Mouse (Mus musculus): ENCODE data around the gene Scaf1.
"Not testable (repeated sequence)": the region's sequence is repeated elsewhere in the genome, so short reads cannot be mapped to it uniquely, and the experiment has no call there.

Gene Scaf1

DNA sequence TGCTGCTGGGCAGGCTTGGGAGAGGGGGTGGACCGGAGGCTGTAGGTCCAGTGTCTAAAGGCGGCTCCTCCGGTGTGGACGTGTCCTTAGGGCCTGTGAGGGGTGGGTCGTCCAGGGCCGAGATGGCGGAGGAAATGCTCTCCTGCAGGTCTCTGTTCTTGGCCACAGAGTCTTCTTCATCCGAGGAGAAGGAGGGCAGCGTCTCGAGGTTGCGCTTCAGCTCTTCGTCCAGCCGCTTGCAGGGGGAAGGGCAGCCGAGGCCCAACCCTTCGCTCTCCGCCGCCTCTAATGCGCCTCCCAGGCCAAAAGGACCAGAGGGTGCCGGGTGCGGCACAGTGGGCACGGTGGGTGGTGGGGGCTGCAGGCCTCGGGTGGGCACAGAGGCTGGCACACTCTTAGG is 29.6 kb upstream of the Scaf1 start:
- no peak for DNase-seq (ENCODE audit: extremely low spot score)

DNA sequence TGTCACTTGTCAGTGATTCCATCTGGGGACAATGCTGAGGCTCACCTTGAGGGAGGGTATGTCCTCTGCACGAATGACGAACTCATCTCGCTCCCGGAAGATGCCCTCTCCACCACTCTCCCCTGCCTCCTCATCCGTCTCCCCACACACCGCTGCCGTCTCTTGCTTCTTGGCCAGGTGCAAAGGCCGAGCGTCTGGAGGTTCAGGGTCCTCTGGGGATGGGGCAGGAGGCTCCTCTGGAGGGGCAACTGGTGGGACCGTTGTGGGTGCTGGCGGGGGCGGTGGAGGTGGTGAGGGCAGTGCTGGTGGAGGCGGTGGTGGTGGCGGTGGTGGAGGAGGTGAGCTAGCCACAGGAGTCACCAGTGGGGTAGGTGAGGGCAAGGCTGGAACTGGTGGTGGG is 27.1 kb upstream of the Scaf1 start:
- DNase-seq (ENCODE audit: extremely low spot score): no peak

DNA sequence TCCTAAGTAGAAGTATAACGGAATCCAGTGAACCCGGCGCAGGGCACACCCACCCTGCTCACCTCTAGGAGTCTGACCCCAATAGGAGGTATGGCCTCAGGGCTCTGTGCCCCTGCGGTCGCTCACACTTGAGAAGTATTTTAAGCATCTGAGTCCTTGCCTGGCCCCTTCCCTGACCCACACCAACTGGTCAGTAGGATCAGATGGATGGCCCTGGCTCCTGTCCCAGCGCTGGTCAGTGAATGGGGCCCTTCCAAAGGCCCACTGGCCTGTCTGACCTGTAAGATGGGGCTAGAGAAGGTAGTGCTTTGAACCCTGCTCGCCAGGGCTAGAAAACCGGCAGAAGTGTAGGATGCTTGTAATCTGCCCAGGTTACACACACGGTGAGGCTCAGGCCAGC is 24.7 kb upstream of the Scaf1 start:
- DNase-seq (ENCODE audit: extremely low spot score): no peak

DNA sequence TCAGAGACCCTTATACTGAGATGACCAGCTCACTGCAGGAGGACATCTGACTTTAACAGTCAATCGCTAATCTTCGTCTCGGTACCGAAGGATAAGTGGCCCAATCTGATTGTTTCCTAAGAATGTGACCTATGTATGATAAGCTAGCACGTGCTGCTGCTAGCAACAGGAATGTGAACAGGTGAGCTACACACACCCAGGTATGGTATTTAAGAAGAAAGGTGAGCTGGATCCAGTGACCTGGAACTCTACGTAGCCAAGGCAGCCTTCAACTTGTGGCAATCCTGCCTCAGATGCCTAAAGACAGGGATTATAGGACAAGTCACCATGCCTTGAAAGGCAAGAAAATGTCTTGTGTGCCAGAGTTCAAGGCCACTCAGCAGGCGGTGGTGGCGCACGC is 22.2 kb upstream of the Scaf1 start:
- DNase-seq (ENCODE audit: extremely low spot score): no peak

DNA sequence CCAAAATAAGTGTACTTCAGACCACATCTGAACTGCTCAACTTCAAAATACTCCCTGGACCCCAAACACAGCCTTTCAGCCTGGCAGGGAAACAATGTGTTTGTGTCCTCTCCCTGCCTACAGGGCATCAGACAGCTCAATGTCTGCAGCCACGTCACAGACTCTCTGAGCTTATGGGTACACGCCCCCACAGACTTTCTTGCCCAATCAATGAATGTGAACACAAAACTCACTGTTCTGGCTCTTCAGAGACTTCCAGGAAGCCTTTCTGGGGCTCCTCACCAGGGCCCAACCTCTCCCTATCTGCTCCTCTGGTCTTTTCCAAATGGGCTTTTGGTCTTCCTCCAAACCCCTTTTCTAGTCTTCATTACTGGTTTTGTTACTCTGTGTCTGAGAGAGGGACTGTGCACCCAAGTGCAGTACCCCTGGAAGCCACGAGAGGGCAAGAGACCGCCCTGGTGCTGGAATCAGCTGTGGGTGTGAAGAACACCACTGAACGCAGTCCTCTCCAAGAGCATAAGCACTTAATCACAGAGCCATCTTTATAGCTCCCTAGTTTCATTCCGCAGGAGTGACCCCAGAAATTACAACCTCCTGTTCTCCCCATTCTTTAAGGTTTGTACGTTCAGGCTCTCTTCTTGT is 21.7 kb upstream of the Scaf1 start:
- peak; percentile 59 for DNase-seq (ENCODE audit: extremely low spot score)

DNA sequence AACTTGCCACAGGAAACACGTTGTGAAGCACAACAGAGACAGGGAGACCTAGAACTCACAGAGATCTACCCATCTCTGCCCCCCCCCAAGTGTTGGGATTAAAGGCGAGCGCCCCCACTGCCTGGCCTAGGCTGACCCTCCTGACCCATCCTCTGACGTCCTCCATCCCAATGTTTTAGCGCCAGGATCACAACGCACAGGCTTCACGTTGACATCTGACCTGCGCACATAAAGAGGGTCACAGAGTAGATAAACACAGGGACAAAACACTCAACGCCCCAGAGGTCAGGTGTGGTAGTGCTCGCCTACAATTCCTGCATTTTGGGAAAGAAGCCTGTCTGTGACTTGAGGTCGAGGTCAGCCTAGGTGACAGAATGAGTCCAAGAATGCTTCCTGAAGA is 20.5 kb upstream of the Scaf1 start:
- no peak for DNase-seq (ENCODE audit: extremely low spot score)

DNA sequence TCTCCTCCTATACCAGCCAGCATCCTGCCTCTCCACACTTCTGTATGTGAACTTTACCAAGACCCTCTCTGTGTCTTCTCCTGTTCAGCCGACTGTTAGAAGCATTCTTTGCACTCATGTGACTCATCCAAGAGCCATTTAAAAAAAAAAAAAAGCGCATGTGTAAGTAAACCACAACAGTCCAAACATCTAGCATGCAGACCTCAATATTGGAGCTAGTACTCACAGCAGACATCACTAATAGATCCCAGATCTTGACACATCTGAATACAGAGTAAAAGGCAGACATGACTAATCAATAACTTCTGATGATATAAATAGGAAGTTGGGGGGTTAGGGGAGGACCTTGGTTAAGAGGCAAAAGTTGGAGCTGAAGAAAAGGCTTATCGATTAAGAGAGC is 19.5 kb upstream of the Scaf1 start:
- no peak for DNase-seq (ENCODE audit: extremely low spot score)

DNA sequence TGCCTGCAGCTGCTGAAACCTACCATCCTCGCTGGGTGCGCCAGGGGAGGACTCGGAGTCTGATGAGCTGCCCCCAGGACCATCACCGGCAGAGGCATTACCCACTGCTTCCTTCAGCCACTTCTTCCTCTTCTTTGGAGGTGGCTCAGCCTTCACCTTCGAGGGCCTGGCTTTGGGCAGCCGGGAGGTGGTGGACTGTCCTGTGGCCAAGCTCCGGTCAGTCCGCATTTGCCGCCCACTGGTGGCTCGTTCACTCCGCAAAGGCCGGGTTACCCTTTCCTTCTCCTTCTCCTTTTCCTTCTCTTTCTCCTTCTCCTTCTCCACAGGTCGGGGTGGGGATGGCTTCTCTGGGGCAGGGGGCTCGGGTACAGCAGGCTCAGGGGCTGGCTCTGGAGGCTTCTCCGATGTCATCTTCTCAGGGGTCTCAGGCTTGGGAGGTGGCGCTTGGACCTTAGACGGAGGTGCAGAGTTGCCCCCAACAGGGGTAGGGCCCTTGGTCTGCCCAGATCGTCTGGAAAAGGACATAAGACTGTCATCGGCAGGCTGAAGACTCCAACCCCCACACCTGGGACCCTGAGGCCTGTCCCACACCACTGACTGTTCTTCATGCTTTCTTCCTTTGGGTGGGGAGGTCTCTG is 17.7 kb upstream of the Scaf1 start:
- DNase-seq (ENCODE audit: extremely low spot score): no peak

DNA sequence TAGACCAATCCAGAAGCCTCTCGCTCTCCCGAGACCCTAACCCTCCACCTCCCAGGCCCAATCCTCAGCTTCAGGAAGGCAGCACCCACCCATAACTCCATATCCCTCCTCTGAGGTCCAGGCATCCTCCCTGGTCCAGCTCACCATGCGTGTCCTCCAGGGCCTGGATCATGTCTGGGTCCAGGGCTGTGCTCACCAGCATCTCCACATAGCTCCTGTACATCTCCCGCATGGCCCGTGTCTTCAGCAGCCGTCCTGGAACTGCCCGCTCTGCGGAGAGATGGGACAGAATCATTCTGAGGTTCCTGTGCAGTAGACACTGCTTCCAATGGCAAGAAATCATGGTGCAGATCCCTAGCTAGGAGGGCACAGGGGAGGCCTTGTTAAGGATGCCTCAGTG is 14.7 kb upstream of the Scaf1 start:
- no peak for DNase-seq (ENCODE audit: extremely low spot score)

DNA sequence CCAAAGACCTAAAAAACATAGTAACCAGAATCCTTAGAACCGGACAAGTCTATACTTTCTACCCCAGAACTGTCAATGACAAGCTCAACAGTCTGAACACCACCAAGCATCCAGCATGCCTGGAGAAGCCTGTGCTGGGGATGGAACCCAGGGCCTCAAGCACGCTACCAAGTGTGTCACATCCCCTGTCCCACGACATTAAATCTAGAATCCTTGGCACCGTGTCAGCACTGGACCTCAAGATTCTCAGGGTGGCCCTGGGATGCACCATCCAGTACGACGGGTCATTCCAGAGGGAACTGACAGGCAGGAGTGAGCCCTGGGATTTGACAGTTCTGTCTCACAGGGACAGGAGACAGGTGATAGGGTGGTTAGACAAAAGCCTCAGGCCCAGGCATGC is 13.8 kb upstream of the Scaf1 start:
- no peak for DNase-seq (ENCODE audit: extremely low spot score)

DNA sequence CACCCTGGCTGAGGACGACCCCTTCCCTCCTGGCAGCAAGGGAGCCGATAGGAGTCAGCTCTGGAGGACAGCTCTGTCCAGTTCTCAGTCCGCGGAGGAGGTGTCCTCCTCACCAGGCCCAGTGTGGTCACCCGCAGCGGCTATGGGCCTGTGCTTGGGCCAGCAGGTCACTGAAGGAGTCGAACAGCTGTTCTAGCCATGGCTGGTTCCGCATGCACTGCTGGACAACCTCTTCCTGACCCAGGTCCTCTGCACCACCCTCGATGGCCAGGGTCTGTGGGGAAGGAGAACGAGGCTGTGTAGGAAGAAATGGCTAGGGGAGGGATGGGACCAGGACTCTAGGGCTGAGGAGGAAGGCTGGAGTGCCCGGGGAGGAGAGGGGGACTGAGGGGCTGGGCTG is 12.2 kb upstream of the Scaf1 start:
- DNase-seq (ENCODE audit: extremely low spot score): no peak

DNA sequence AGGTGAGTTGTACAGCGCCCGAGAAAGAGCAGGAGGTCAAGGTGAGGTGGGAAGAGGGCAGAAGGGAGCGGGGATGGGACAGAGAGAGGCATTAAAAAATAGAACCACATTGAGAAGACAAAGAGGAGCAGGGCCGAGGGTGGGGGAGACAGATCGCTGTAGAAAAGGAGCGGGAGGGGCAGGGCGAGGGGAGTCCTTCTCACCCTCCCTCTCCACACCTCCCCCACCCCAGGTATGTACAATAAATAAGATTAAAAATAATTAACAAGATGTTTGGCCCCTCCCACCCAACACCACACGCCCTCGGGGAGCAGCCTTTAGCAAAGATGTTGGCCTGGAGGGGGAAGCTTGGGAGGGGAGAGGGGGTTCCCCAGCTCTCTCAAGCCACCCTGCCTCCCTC is 11.6 kb upstream of the Scaf1 start:
- DNase-seq (ENCODE audit: extremely low spot score): no peak

DNA sequence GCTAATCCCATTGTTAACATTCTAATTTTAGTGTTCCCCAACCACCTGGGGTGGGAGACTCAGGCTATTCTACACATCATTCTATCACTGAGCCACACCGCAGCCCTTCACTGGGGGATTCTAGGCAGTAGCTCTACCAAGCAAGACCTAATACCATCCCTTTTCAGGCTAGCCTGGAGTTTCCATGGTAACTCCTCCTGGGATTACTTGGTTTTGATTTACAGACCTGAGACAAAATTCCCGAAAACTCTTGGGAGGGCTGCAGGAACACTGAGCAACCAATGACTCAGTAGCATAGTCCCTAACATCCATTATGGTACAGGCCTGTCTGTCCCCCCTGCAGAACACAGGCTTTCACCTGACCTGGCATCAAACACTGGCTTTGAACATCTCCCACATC is 10.1 kb upstream of the Scaf1 start:
- DNase-seq (ENCODE audit: extremely low spot score): no peak

DNA sequence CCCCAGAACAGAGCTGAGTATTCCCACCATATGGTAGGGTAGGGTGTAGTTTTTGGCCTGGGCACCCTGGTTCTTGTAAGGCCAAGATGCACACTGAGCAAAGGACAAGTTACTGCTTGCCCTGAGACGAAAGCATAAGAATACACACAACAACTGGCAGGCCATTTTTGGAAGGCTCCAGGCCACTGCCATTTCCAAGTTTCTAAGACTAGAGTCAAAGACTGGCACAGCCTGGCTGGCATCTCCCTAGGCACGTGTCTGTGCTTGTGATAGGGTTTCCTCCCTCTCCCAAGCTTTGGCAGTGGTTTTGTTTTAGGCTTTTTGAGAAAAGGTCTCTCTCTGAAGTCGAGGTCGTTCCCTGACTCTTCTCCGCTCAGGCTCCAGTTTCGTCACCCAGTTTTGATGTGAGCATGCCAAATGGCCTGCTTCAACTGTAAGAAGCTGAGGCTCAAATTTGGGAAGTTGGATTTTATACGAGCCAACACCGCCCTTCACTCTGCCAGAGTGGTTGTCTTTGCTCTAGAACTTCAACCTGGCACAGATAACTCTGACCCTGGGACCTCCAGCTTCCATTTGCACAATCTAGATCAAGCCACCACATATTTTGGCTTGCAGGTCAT is 9.5 kb upstream of the Scaf1 start:
- DNase-seq (ENCODE audit: extremely low spot score): no peak

DNA sequence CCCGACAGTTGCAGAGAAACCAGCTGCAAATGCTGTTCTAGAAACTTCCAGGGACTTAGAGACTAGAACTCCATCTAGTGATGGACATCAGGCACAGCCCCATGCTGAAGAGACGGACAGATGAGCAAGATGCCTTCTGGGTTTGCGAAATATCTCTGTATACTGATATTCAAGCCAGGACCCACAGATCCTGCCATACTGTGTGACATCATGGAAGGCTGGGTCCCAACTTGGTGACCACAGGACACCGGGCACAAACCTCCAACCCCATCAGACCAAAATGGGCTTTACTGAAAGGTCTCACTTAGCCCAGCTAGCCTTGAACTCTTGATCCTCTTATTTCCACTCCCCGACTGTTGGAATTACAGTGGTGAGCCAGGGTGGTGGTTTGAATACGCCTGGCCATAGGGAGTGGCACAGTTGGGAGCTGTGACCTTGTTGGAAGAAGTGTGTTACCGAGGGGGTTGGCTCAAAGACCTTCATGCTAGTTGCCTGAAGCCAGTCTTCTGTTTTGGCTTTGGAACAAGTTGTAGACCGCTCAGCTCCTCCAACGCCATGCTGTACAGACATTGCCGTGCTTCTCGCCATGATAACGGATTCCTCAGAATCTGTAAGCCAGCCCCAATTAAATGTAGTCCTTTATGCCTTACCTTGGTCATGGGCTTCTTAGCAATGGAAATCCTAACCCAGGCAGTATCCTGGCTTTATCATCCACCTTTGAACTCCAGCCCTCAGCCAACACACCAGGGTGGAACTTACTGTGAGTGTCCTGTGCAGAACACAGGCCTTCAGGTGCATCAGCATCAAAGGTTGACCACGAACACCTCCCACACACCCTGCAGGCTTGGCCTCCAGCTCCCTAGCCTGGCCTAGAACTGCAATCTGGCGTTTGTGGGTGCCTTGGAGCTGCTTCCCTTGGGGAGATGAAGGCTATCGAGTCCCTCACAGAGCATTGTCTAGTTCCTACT is 8.4 kb upstream of the Scaf1 start:
- no peak for DNase-seq (ENCODE audit: extremely low spot score)

DNA sequence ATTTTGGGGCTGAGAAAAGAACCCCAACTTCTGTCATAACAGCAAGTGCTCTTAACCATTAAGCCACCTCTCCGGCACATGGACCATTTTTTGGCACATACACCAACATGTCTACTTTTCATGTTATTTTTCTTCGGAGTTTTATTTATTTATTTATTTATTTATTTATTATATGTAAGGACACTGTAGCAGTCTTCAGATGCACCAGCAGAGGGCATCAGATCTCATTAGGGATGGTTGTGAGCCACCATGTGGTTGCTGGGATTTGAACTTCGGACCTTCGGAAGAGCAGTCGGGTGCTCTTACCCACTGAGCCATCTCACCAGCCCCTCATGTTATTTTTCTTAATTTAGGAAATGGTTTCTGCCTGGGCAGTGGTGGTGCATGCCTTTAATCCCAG is 7.5 kb upstream of the Scaf1 start:
- DNase-seq (ENCODE audit: extremely low spot score): not testable (repeated sequence)

DNA sequence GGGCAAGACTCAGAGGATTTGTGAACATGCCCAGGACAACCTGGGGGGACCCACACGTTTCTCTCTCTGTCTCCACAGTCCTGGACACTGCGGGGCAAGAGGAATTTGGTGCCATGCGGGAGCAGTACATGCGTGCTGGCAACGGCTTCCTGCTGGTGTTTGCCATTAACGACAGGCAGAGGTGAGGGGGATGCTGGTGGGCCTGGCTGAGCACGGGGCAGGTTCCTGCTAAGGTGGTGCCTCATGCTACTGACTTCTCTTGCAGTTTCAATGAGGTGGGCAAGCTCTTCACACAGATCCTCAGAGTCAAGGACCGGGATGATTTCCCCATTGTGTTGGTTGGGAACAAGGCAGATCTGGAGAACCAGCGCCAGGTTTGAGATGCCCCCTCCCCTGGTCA is 4.1 kb upstream of the Scaf1 start:
- no peak for DNase-seq (ENCODE audit: extremely low spot score)

DNA sequence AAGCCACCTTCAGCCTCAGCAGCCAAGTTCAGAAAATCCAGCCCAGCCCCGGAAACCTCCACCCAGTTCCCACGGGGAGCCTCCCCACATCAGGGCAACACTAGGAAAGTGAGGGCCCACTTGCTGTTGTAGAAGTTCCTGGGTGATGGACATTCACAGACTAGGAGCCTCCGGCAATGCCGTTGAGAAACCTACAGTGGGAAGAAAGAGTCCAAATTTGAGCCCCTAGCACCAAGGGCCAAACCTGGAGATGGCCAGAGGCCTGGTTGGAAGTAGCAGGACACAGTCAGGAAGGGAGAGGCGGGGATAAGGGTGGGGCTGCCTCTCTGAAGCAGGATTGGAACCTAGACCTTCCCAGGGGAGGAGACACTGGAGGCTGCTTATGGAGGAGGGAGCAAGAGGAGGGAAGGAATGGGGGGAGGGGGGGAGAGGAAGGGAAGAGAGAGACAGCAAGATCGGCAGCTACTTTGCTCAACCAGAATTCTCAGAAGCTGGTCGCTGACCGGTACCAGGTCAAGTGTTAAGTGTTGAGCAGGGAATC is 2.9 kb upstream of the Scaf1 start:
- peak; percentile 47 for DNase-seq (ENCODE audit: extremely low spot score)

DNA sequence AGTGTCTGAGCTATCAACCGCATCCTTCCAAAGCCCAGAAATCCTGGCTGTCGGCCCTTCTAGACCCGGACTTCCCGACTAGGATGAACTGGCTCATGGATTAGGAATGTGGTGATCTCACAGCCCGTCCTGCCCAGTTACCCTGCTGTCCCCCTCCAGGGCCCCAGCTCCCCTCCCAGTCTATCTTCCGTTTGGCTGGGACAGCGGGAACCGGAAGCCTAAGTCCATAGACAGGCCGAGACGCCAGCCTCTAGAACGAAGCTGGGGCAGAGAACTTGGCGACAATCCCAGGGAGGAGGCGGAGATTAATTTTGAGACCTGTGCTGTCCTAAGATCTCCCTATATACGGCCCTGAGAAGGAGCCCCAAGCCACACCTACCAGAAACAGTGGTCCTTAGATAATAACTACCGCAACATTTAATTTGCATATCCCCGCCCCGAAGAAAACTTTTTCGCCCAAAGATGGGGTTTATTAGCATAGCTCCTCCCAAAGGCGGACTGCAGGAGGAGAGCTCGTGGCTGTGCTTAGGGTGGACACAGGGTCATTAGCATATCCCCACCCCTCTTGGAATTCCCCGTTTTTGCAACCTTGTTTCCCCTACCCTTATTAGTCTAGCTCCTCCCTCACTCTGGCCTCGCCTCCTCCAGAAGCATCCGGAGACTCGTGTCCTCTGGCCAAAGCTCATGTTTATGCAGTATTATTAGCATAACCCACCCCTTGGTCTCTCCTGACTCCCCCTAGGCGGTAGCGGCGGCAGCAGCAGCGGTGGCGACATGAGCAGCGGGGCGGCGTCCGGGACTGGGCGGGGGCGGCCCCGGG is 1.3 kb upstream of the Scaf1 start, which contains the start of gene Rras:
Gene Rras (plus strand): TSS at position 720 of the 820 bp plus-strand sequence.
- DNase-seq (ENCODE audit: extremely low spot score): peak; percentile 92

DNA sequence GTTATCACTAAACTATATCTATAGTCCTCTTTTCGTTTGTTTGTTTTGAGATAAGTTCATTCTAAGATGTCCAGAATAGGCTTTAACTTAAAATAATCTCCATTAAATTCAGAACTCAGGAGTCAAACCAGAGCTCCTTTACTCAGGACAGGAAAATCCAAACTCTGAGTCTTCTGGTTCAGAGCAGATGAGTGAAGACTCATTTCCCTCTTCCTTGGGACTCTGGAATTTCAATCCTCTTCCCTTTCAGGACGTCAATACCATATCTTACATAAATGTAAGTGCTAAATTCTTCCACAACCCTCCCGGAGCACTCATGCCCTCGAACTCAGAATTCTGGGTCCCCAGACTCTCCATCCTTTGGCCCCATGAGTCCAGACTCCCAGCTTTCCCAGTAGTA is 598 bp upstream of the Scaf1 start:
- no peak for DNase-seq (ENCODE audit: extremely low spot score)

DNA sequence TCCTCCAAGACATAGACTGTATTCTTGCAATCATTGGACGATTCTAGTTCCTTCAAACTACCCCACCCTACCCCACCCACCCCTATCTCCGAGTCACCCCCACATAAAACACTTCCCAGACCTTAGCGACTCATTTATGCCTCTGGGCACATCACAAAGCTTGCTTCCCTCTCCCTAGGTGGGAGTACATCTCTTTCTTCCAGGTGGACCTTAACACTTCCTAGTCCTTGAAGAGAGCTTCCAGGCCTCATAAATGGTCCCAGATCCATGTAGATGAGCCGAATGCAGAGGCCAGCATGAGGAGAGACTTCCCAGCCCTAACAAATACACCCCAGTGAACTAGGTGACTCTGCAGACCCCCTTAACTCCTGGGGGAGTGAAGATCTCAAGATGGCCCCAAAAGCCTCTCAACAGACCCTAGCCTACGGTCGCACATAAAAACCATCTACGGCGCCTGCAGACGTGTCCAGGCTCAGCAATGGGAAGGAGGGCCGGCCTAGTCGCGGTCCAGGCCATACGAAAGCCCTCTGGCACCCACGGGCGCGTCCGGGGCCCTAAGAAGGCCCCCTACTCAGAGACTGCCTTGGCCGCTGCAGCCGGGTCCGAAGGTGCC is 713 bp downstream of the Scaf1 start:
- DNase-seq (ENCODE audit: extremely low spot score): no peak

Measured in embryo, embryonic 9.5 days (tissue).